Mouse (Mus musculus) kidney, adult 8-10 months (tissue): ENCODE measurements around the gene Dxo.

Source experiments
- DNase-seq, 2 experiments: peaks; one replicate each; pipeline ENCODE4 v3.0.0; 2022

The Dxo gene

GRCm38 (mm10) chr17:34881683-34882310, 45.0 kb downstream of the Dxo start, which contains the start of gene Gm20547:
TSS of gene Gm20547 (minus strand) at chr17:34882042.
- DNase-seq = peak in 1 of 2 experiments; percentile 37

DNA sequence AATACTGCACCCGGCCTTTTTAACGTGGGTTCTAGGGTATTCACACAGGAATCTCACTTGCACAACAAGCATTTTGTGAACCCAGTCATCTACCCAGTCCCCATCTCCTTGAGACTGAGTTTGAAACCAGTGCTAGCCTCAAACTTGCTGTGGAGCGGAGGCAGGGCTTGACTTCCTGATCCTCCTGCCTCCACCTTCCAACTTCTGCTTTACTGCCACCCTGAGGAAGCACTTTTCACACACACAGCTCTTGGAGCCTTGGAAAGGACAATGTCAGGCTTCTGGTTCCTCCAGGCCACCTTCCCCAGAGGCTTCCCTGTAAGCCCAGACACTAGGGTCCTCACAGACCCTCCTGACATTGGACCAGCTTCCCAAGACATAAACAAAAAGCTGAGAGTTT, 46.5 kb downstream of the Dxo start:
- no peak for DNase-seq

GRCm38 (mm10) chr17:34884704-34885103, 47.9 kb downstream of the Dxo start:
- no peak for DNase-seq

- no peak for DNase-seq
These were observed 48.8 kb downstream of the Dxo start for GRCm38 (mm10) chr17:34885615-34886014.

DNA sequence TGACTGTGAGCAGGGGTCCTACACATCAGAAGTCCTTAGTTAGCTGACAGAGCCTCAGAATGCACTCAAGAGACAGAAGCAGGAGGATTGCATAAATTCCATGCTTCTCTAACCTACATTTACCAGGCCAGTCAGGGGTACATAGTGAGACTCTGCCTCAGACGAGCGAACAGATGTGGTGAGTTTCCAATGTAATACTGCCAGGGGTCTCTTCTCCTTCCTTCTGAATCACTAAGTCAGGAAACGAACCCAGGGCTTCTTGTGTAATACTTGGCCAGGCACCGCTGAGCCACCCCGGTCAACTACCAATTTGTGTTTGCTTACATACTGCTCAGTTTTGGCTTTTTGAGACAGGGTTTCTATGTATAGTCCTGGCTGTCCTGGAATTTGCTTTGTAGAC, 51.1 kb downstream of the Dxo start:
- no peak for DNase-seq
